Mouse (Mus musculus) heart, adult 2 months (tissue): ENCODE measurements around the gene Trp53i11. TPM values are rescaled to one million over a fixed set of nuclear protein-coding genes. Genes with fewer than 3 reads are reported as not detected.

Source experiments
- DNase-seq, 2 experiments: peaks; one replicate each; pipeline ENCODE4 v3.0.0; 2021
- H3K27ac ChIP-seq: fragments of 200-600 bp; 2 replicates; pipeline ENCODE4 v1.8.1; 2022
- H3K27me3 ChIP-seq: fragments of 200-500 bp; 2 replicates; pipeline ENCODE4 v1.6.1; 2012; ENCODE audit warnings: mild to moderate bottlenecking, low read length, inconsistent platforms, mixed read lengths; ENCODE audit not compliant: control insufficient read depth, insufficient read depth
- H3K36me3 ChIP-seq: fragments of 200-500 bp; 2 replicates; pipeline ENCODE4 v1.6.1; 2012; ENCODE audit warnings: low read length, inconsistent platforms; ENCODE audit not compliant: control insufficient read depth, insufficient read depth
- H3K4me1 ChIP-seq: fragments of 200-500 bp; 2 replicates; pipeline ENCODE4 v1.6.1; 2011; ENCODE audit warnings: low read length; ENCODE audit not compliant: control insufficient read depth, insufficient read depth
- H3K4me3 ChIP-seq: fragments of 200-600 bp; 2 replicates; pipeline ENCODE4 v1.8.1; 2022
- H3K79me2 ChIP-seq: fragments of 200-500 bp; replicated peaks from 2 replicates; pipeline ENCODE4 v1.6.1; 2012; ENCODE audit warnings: mild to moderate bottlenecking, inconsistent platforms, low read length, moderate library complexity, mixed read lengths; ENCODE audit not compliant: control insufficient read depth, insufficient read depth
- H3K9ac ChIP-seq: fragments of 200-500 bp; 2 replicates; pipeline ENCODE4 v1.6.1; 2012; ENCODE audit warnings: low read depth, mild to moderate bottlenecking, control low read depth, inconsistent platforms, low read length, mixed read lengths
- CTCF ChIP-seq: fragments of 200-600 bp; IDR thresholded peaks from 2 replicates; pipeline ENCODE4 v1.8.1; 2022; ENCODE audit warnings: antibody characterized with exemption, mild to moderate bottlenecking, moderate library complexity
- EP300 ChIP-seq: fragments of 200-500 bp; IDR thresholded peaks from 2 replicates; pipeline ENCODE4 v1.6.1; 2011; ENCODE audit warnings: low read depth, low read length, control low read depth; ENCODE audit not compliant: insufficient read depth
- POLR2A ChIP-seq: fragments of 200-500 bp; IDR thresholded peaks from 2 replicates; pipeline ENCODE4 v1.6.1; 2011; ENCODE audit warnings: mild to moderate bottlenecking, low read depth, low read length, control low read depth; ENCODE audit not compliant: insufficient read depth
- WGBS: fragments of 180-500 bp; shearing (Covaris S2); methylation state at CpG from one replicate; pipeline ENCODE4 v1.1.7; 2018; 5-methylcytosine and 5-hydroxymethylcytosine counted together
- intact Hi-C: fragments of 180-260 bp; cut with DNase I; formaldehyde crosslinking; loops from one replicate; pipeline ENCODE4 v1.15.1; 2025
- polyA plus RNA-seq: library from polyadenylated mRNA; depleted of rRNA; stranded (reverse); fragments of >200 nt; gene quantifications from 2 replicates; pipeline ENCODE4 v1.2.3, GENCODE M21; 2012
- total RNA-seq, 2 experiments: library from RNA; stranded (reverse); gene quantifications; 2 replicates each; pipeline ENCODE4 v1.2.3; 2021

Trp53i11 gene
- total and polyA plus RNA-seq, 3 experiments: 25.2 to 34.4 (median 33.2) TPM

DNA sequence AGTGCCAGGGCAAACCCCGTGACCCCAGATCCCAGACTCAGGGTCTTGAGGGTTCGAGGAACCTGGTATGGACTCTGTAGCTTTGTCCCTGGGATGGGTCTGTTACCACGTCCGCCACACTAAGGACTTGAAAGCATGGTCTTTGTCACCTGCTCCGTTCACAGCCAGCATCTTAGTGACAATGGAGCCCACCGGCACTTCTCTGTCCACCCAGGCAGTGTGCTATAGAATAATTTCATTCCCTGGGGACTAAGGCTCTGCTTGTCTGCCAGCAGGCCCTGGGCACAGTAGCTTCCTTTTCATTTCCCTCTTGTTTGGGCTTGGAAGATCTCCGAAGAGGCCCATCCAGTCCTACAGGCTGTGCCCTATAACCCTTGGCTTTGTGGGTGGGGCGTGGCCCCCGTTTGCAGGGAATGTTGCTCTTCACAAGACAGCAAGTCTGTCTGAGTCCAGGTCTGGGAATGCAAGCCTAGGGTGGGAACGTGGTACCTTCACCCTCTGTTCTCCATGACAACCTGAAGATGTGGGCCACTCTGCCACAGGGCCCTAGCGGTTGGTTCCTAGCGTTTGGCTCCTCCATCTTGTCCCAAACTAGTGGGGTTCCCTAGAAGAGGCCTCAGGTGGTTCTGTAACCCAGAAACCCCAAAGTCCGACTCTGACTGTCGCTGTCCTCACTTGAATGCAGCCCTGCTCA lies 4.3 kb downstream of the Trp53i11 start:
- intact Hi-C loops: loop anchor here (10.0 kb wide), 1 partner anchor 207 kb away; no protein-coding TSS in a partner anchor
- Histone ChIP-seq H3K36me3 (no peaks in the 10 kb centered on the region), H3K27me3 (no peaks in the 10 kb centered on the region), H3K27ac (no peak overlapping the region), H3K4me1 (peaks cover 13% of the 10 kb centered on the region), H3K9ac (no peak overlapping the region), H3K4me3 (no peak overlapping the region), H3K79me2 (peaks cover 4% of the 10 kb centered on the region)
- peak in 1 of 2 experiments; percentile 17 for DNase-seq
- no peak for TF ChIP-seq CTCF
- no peak for TF ChIP-seq EP300
- TF ChIP-seq POLR2A: no peak
- 74% methylated on average over 14 of the region's 14 CpGs for WGBS

DNA sequence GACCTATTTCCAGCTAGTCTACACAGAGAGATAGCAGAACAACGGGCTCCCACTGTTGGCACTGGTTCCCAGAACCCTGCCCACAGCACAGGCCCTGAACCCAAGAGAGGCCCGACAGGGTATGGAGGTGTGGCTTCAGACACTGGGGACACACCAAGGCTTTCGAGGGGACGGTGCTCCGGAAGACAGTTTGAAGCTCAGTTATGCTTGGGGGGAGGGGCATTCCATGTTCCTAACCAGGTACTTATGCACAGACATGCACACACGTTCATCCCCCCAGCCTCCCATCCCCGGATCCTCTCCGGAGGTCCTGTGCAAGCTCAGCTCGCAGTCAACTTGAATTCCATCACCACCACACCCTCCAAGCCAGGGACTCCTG lies 4.8 kb downstream of the Trp53i11 start:
- peak in 1 of 2 experiments; percentile 26 for DNase-seq
- no peaks in the 10 kb centered on the region for H3K27me3 ChIP-seq
- intact Hi-C loops: loop anchor here (10.0 kb wide), 1 partner anchor 207 kb away; no protein-coding TSS in a partner anchor
- H3K79me2 ChIP-seq: peaks cover 4% of the 10 kb centered on the region
- WGBS: 40% methylated on average over 9 of the region's 9 CpGs
- H3K27ac ChIP-seq: no peak overlapping the region
- H3K4me3 ChIP-seq: no peak overlapping the region
- TF ChIP-seq POLR2A (no peak), CTCF (no peak), EP300 (no peak)
- H3K4me1 ChIP-seq: peaks cover 13% of the 10 kb centered on the region
- H3K9ac ChIP-seq: no peak overlapping the region
- H3K36me3 ChIP-seq: no peaks in the 10 kb centered on the region

- Histone ChIP-seq H3K4me3 (no peak overlapping the region), H3K79me2 (peaks cover 4% of the 10 kb centered on the region), H3K27ac (no peak overlapping the region), H3K36me3 (no peaks in the 10 kb centered on the region), H3K9ac (0 out of 2 replicates have a peak overlapping the region, but pooled peaks have one; percentile 6), H3K27me3 (no peaks in the 10 kb centered on the region), H3K4me1 (peaks cover 13% of the 10 kb centered on the region)
- DNase-seq: peak; percentile 28 to 64
- WGBS: 23% methylated on average over 6 of the region's 6 CpGs
- intact Hi-C loops: loop anchor here (10.0 kb wide), 1 partner anchor 208 kb away; no protein-coding TSS in a partner anchor
- TF ChIP-seq POLR2A (no peak), EP300 (no peak), CTCF (no peak)
Observed at GRCm38 (mm10) chr2:93192671-93193080, 5.3 kb downstream of the Trp53i11 start.

DNA sequence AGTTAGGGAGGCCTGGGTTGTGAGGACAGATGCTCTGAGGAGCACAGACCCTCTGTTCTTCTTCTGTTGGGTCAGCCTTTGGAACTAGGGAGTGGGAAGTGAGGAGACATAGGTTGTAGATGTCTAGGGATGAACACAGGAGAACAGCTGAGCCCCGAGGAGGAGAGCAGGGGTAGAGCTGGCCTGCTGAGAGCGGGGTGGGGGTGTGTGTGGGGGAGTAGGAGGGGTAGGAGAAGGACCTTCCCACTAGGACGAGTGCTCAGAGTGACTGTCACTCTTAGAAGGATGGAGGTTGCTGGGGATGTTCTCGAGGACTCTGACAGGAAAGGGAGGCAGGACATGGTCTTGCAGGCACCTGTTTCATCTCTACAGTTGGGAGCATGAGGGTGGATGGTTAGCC lies 6.5 kb downstream of the Trp53i11 start:
- DNase-seq: no peak
- WGBS: 63% methylated on average over 4 of the region's 4 CpGs
- Histone ChIP-seq H3K9ac (no peak overlapping the region), H3K4me1 (peaks cover 13% of the 10 kb centered on the region), H3K4me3 (no peak overlapping the region), H3K79me2 (peaks cover 4% of the 10 kb centered on the region), H3K36me3 (no peaks in the 10 kb centered on the region), H3K27me3 (no peaks in the 10 kb centered on the region), H3K27ac (no peak overlapping the region)
- intact Hi-C loops: loop anchor here (10.0 kb wide), 1 partner anchor 209 kb away; no protein-coding TSS in a partner anchor
- TF ChIP-seq CTCF (no peak), POLR2A (no peak), EP300 (no peak)

DNA sequence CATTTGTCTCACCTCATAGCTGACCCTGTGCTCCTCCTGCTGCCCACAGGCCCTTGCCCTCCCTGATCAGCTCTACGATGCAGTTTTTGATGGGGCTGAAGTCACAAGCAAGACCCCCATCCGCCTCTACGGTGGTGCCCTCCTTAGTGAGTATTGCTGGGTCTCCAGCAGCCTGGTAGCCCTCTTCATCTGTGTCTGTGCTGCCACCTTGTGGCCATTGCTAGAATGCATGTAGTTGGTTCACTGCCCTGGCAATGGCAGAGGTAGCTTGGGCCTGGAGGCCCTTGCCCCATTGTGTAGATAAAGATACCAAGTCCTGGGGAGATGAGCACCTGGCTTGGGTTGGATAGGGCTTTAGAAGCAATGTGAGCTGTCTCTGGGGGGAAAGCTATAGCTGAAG lies 11.5 kb downstream of the Trp53i11 start:
- Histone ChIP-seq H3K4me1 (peaks cover 13% of the 10 kb centered on the region), H3K79me2 (no peaks in the 10 kb centered on the region), H3K9ac (no peak overlapping the region), H3K27ac (no peak overlapping the region), H3K36me3 (no peaks in the 10 kb centered on the region), H3K4me3 (no peak overlapping the region), H3K27me3 (no peaks in the 10 kb centered on the region)
- TF ChIP-seq POLR2A (no peak), EP300 (peak; percentile 85), CTCF (peak; percentile 80)
- intact Hi-C loops: loop anchor here (1.0 to 10.0 kb wide), 6 partner anchors 56 to 294 kb away; no protein-coding TSS in a partner anchor
- 16% methylated on average over 3 of the region's 3 CpGs for WGBS
- DNase-seq: peak; percentile 88 to 97

GRCm38 (mm10) chr2:93199531-93199974 lies 12.2 kb downstream of the Trp53i11 start:
- no peaks in the 10 kb centered on the region for H3K36me3 ChIP-seq
- H3K4me3 ChIP-seq: no peak overlapping the region
- no peaks in the 10 kb centered on the region for H3K79me2 ChIP-seq
- H3K4me1 ChIP-seq: peaks cover 8% of the 10 kb centered on the region
- intact Hi-C loops: loop anchor here (1.0 to 10.0 kb wide), 6 partner anchors 57 to 295 kb away; no protein-coding TSS in a partner anchor
- WGBS: 21% methylated on average over 13 of the region's 13 CpGs
- H3K27ac ChIP-seq: no peak overlapping the region
- no peak overlapping the region for H3K9ac ChIP-seq
- peak; percentile 75 for TF ChIP-seq EP300
- 0 out of 2 replicates have a peak, but pooled peaks have one; percentile 9 for TF ChIP-seq POLR2A
- TF ChIP-seq CTCF: peak; percentile 78
- H3K27me3 ChIP-seq: no peaks in the 10 kb centered on the region
- peak; percentile 80 to 87 for DNase-seq
